Mouse (Mus musculus) cerebellum, postnatal 14 days (tissue): ENCODE data around the gene Rbsn.
A peak's percentile ranks its signal among the peaks of the same experiment; 100 is the strongest.

Experiments
- DNase-seq, 2 experiments: peaks; one replicate each; pipeline ENCODE4 v3.0.0; 2021; ENCODE audit warnings: mixed read lengths in 2 of 2

Gene Rbsn

DNA sequence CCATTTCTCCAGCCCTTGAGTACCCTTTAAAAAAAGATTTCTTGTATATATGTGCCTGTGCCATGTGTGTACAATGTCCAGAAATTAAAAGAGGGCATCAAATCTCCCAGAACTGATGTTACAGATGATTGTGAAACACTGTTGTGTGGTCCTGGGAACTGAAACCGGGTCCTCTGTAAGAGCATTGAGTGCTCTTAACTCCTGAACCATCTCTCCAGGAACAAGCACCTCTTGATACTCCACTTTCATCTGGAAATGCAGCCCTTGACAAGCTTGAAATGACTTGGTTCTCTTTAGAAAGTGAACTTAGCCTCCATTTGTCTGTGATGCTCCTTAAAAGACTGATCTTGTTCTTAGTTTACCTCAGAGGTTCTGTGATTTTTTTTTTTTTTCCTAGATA, 52.0 kb downstream of the Rbsn start:
- DNase-seq: no peak

DNA sequence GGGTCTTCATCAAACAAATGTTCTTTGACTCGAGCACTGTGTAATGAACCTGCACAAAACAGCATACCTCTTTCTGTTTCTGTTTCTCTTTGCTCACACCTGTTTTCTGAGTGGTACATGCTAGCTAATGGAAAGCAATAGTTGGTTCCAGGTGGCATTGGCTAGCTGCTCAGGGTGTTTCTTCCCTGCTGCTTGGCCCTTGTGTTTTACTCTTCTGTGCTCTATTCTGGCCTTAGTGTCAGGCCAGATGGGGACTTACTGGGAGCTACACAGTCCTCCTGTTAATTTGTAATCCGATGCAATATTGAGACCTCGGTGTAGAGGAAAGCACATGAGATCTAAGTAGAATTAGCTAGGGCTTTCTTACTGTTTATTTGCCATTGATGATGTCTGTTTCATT, 55.9 kb downstream of the Rbsn start:
- peak in 1 of 2 experiments; percentile 52 for DNase-seq

DNA sequence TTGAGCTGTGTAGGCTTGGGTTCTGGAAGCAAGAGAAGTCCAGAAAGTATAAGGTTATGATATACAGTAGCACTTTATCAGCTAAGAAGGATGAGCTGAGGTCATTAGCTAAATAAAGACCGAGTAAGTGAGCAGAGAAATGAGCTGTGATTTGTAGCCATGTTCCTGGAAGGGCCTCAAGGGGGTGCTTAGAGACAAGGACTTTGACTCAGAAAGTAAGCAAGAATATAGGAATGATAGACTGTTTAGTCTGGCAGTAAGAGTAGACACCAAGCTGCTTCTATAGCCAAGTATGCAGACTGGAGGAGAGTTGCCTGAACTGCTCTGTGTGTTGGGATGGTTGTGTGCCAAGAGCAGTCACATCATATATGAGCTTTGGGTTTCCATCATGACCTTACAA, 61.0 kb downstream of the Rbsn start:
- DNase-seq: no peak

DNA sequence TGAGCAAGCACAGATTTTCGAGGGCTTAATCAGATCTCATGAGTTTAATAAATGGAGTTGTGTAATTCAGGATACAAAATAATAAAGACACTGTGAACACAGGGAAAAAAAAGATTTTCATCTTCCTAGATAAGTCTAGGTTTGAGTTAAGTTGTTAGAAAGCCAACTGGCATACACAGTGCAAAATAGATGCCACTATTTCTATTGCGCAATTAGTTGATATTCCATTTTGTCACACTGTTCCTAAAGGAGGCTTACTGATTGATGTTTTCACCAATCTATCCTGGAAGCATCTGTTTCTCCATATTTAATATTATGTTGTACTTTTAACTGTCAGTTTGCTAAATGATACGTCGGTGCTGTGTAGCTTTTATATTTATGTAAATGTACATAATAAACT, 68.8 kb downstream of the Rbsn start:
- DNase-seq: no peak
